Mouse (Mus musculus) G1E (cell line): ENCODE data around the gene Akap9. TPM values are rescaled to one million over a fixed set of nuclear protein-coding genes. Genes with fewer than 3 reads are reported as not detected.

ENCODE experiments used
- ATAC-seq: 2 replicates; pipeline ENCODE4 v1.8.0; 2016; ENCODE audit warnings: mild to moderate bottlenecking; ENCODE audit not compliant: insufficient number of reproducible peaks, poor library complexity, low FRiP score, severe bottlenecking; ENCODE audit errors: extremely low read depth
- DNase-seq: peaks from one replicate; pipeline ENCODE4 v3.0.0; 2012; ENCODE audit warnings: low spot score
- H3K27me3 ChIP-seq: 2 replicates; pipeline ENCODE4 v1.6.1; 2012; ENCODE audit warnings: mild to moderate bottlenecking, low read length, inconsistent platforms; ENCODE audit not compliant: insufficient read depth
- H3K36me3 ChIP-seq: replicated peaks from 2 replicates; pipeline ENCODE3; 2012; ENCODE audit warnings: mild to moderate bottlenecking, inconsistent platforms
- H3K4me1 ChIP-seq: 2 replicates; pipeline ENCODE4 v1.6.1; 2012; ENCODE audit warnings: low read depth, low read length, inconsistent platforms, mixed read lengths; ENCODE audit not compliant: insufficient read depth
- H3K4me3 ChIP-seq: 2 replicates; pipeline ENCODE4 v1.5.1; 2012; ENCODE audit warnings: low read depth, mild to moderate bottlenecking, inconsistent platforms, low read length, moderate library complexity, mixed read lengths
- H3K9me3 ChIP-seq: replicated peaks from 2 replicates; pipeline ENCODE4 v1.6.1; 2012; ENCODE audit warnings: inconsistent platforms
- CTCF ChIP-seq: IDR thresholded peaks from 2 replicates; pipeline ENCODE4 v1.5.1; 2012; ENCODE audit warnings: low read depth, low read length, inconsistent platforms, mixed read lengths
- GATA1 ChIP-seq: IDR thresholded peaks from 2 replicates; pipeline ENCODE4 v1.6.1; 2012; ENCODE audit warnings: borderline replicate concordance, low read length, inconsistent platforms, mixed read lengths
- GATA2 ChIP-seq: IDR thresholded peaks from 2 replicates; pipeline ENCODE4 v1.6.1; 2012; ENCODE audit warnings: low read depth, low read length, inconsistent platforms, borderline replicate concordance
- POLR2AphosphoS5 ChIP-seq: IDR thresholded peaks from 2 replicates; pipeline ENCODE4 v1.6.1; 2012; ENCODE audit warnings: low read depth, low read length, inconsistent platforms; ENCODE audit not compliant: insufficient replicate concordance
- TAL1 ChIP-seq: conservative IDR thresholded peaks from 2 replicates; pipeline ENCODE4 v1.6.1; 2012; ENCODE audit warnings: low read depth, low read length, inconsistent platforms, mixed read lengths
- polyA plus RNA-seq: library from polyadenylated mRNA; stranded (reverse); fragments of >175 nt; gene quantifications from 2 replicates; pipeline ENCODE4 v1.2.3, GENCODE M21; 2012
- total RNA-seq, 2 experiments: library from RNA; stranded (forward) in 1 of 2; stranded (reverse) in 1 of 2; fragments of 200-1000 nt in 1 of 2; fragments of >200 nt in 1 of 2; fragmentation: Nextera tagmentation in 1 of 2; gene quantifications; 2 replicates each; pipeline ENCODE4 v1.2.3; 2014 to 2017

Gene Akap9
- total and polyA plus RNA-seq, 3 experiments: 31.2 to 119 (median 58.1) TPM

- Histone ChIP-seq H3K4me1 (peaks cover 4% of the 10 kb centered on the region; the same call in 1 of the 2 replicates), H3K36me3 (peaks cover 40% of the 10 kb centered on the region), H3K4me3 (no peak overlapping the region), H3K9me3 (no peaks in the 10 kb centered on the region), H3K27me3 (no peaks in the 10 kb centered on the region)
- DNase-seq (no peak), ATAC-seq (no peak)
- TF ChIP-seq TAL1 (no peak), GATA2 (no peak), POLR2AphosphoS5 (no peak), GATA1 (no peak), CTCF (no peak)
Measured at GRCm38 (mm10) chr5:4028486-4029173, 100.8 kb downstream of the Akap9 start.

GRCm38 (mm10) chr5:4031846-4032245 is 104.0 kb downstream of the Akap9 start:
- TF ChIP-seq GATA2 (no peak), CTCF (no peak), GATA1 (no peak), TAL1 (no peak), POLR2AphosphoS5 (no peak)
- no peak overlapping the region for H3K4me3 ChIP-seq
- ATAC-seq: no peak
- no peak for DNase-seq
- H3K27me3 ChIP-seq: no peaks in the 10 kb centered on the region
- peaks cover 4% of the 10 kb centered on the region; the same call in 1 of the 2 replicates for H3K9me3 ChIP-seq
- H3K4me1 ChIP-seq: peaks cover 4% of the 10 kb centered on the region; the same call in 1 of the 2 replicates
- H3K36me3 ChIP-seq: peaks cover 57% of the 10 kb centered on the region

GRCm38 (mm10) chr5:4036686-4037085 is 108.8 kb downstream of the Akap9 start:
- Histone ChIP-seq H3K4me1 (peaks cover 2% of the 10 kb centered on the region; the same call in 1 of the 2 replicates), H3K36me3 (peaks cover 66% of the 10 kb centered on the region), H3K27me3 (no peaks in the 10 kb centered on the region), H3K4me3 (no peak overlapping the region), H3K9me3 (peaks cover 4% of the 10 kb centered on the region; the same call in 1 of the 2 replicates)
- ATAC-seq (no peak; the same call in 1 of the 2 replicates), DNase-seq (no peak)
- TF ChIP-seq CTCF (no peak), POLR2AphosphoS5 (no peak), GATA2 (no peak), GATA1 (no peak), TAL1 (no peak)

- Histone ChIP-seq H3K36me3 (peaks cover 77% of the 10 kb centered on the region), H3K9me3 (peaks cover 4% of the 10 kb centered on the region; the same call in 1 of the 2 replicates), H3K4me3 (no peak overlapping the region), H3K27me3 (no peaks in the 10 kb centered on the region), H3K4me1 (no peaks in the 10 kb centered on the region)
- DNase-seq (no peak), ATAC-seq (no peak)
- TF ChIP-seq GATA2: no peak
- no peak for TF ChIP-seq TAL1
- TF ChIP-seq CTCF: no peak
- no peak for TF ChIP-seq POLR2AphosphoS5
- no peak for TF ChIP-seq GATA1
Measured at GRCm38 (mm10) chr5:4039351-4039750, 111.5 kb downstream of the Akap9 start.

GRCm38 (mm10) chr5:4040372-4040771 is 112.5 kb downstream of the Akap9 start:
- Histone ChIP-seq H3K4me1 (no peaks in the 10 kb centered on the region), H3K27me3 (no peaks in the 10 kb centered on the region), H3K36me3 (peaks cover 76% of the 10 kb centered on the region), H3K4me3 (no peak overlapping the region), H3K9me3 (peaks cover 4% of the 10 kb centered on the region; the same call in 1 of the 2 replicates)
- TF ChIP-seq GATA1 (no peak), GATA2 (no peak), TAL1 (no peak), CTCF (no peak), POLR2AphosphoS5 (no peak)
- DNase-seq: no peak
- no peak for ATAC-seq

GRCm38 (mm10) chr5:4040922-4041321 is 113.1 kb downstream of the Akap9 start:
- Histone ChIP-seq H3K4me1 (no peaks in the 10 kb centered on the region), H3K9me3 (no peaks in the 10 kb centered on the region), H3K4me3 (no peak overlapping the region), H3K27me3 (no peaks in the 10 kb centered on the region), H3K36me3 (peaks cover 75% of the 10 kb centered on the region)
- ATAC-seq (no peak), DNase-seq (no peak)
- no peak for TF ChIP-seq TAL1
- no peak for TF ChIP-seq GATA1
- TF ChIP-seq GATA2: no peak
- TF ChIP-seq POLR2AphosphoS5: no peak
- TF ChIP-seq CTCF: no peak
